Mouse (Mus musculus): ENCODE measurements around the gene Ccdc122. TPM values are rescaled to one million over a fixed set of nuclear protein-coding genes. Genes with fewer than 3 reads are reported as not detected.
"Not testable (repeated sequence)": the region's sequence is repeated elsewhere in the genome, so short reads cannot be mapped to it uniquely, and the experiment has no call there.

Ccdc122 gene
- 2.1 TPM for polyA plus RNA-seq (2012; fragmentation: generic; extraction: Trizol)
- long read RNA-seq, experiment 1, transcript Ccdc122-201 (6 exons, 1,721 nt), result major isoform, 7 of 15 reads
- long read RNA-seq, experiment 1, partial matches to known transcripts, result 4 of 15 reads
- long read RNA-seq, experiment 1, other reads (novel, unspliced or antisense), result 2 of 15 reads
- long read RNA-seq, experiment 2, partial matches to known transcripts, result 0 of 4 reads
- long read RNA-seq, experiment 2, other reads (novel, unspliced or antisense), result 1 of 4 reads

DNA sequence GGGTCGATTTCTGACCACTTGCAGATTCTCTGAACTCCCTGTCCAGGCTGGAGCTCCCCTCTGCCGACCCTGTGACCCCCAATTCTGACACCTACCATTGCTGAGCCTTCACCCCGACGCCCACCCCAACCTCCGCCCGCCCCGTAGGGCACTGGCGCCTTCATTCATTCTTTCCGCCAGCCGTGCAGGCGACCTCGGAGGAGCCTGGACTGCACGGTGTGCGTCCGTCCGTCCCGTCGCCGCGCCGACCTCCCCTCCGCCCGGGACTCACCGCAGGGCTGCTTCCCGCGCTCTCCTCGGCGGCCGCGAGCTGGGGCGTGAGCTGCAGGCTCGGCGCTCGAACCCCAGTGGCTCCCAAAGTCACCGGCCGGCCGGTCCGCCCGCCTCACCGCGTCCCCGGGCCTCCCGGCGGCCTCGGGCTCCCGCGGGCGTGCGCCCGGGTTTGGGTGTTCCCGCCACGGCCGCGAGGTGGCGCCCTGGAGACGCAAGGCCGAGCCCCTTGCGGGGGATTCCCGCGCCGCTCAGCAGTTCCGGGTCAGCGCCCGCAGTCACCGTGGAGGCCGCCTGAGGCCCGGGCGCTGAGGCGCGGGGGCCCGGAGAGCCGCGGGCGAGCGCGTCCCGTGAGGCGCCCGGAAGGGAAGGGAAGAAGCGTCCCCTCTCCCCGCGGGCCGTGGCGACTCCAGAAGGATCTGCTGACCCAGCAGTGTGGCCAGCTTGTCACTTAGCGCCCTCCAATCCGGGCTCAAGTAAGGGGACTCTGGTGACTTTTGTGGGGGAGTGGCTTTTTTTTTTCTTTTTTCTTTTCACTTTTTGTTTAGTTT lies at the start of gene Ccdc122, which contains the start of gene Lacc1:
Gene Ccdc122, plus strand, starts transcription at position 547 of the 821 bp plus-strand sequence.
Gene Lacc1, minus strand, starts transcription at position 679 of the 821 bp plus-strand sequence.
- TF ChIP-seq CTCF (IDR thresholded peaks at IDR 0.05; ENCODE audit: control insufficient read depth, insufficient read depth, insufficient read length), result peak; percentile 94
- TF ChIP-seq MYOD1 (IDR thresholded peaks at IDR 0.05; ENCODE audit: control insufficient read depth, insufficient read length, low read depth), result no peak
- TF ChIP-seq MAX (IDR thresholded peaks at IDR 0.05), result peak; percentile 15
- TF ChIP-seq MYOG (IDR thresholded peaks at IDR 0.05; ENCODE audit: control insufficient read depth, extremely low read depth, insufficient read length), result no peak
- no peaks in the 10 kb centered on the region for H3K79me2 ChIP-seq (ENCODE audit: control insufficient read depth, insufficient read depth)
- H3K36me3 ChIP-seq (ENCODE audit: control insufficient read depth, insufficient read depth), result peaks cover 20% of the 10 kb centered on the region
- no peaks in the 10 kb centered on the region for H3K27me3 ChIP-seq (ENCODE audit: control insufficient read depth, insufficient read depth, insufficient read length)
- peak within 1 kb of the TSS; percentile 100 for H3ac ChIP-seq (ENCODE audit: control insufficient read depth, insufficient read length, low read depth)
- peak within 1 kb of the TSS; percentile 45 for H3K4me3 ChIP-seq (ENCODE audit: insufficient read depth, poor library complexity, severe bottlenecking)
- no peaks in the 10 kb centered on the region for H3K79me3 ChIP-seq (ENCODE audit: low read depth)

DNA sequence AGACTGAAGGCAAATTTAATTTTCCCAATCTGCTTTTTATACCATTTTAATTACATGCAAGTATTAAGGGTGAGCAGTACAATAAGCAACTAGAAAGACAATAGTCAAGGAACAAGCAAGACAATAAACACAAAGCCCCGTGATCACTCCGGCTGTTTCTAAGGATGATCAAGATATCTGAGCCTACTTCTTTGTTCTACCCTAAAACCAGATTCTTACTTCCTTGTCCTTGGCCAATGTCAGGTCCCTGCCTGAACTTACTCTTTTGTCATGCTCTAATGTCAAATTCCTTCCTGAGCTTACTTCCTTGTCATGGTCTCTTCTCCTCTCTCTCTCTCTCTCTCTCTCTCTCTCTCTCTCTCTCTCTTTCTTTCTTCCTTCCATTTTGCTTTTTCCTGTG lies 46.2 kb upstream of the Ccdc122 start:
- not testable (repeated sequence) for H3K79me2 ChIP-seq (ENCODE audit: control insufficient read depth, insufficient read depth); H3K4me3 ChIP-seq (ENCODE audit: insufficient read depth, poor library complexity, severe bottlenecking); H3ac ChIP-seq (ENCODE audit: control insufficient read depth, insufficient read length, low read depth); H3K79me3 ChIP-seq (ENCODE audit: low read depth); H3K36me3 ChIP-seq (ENCODE audit: control insufficient read depth, insufficient read depth); H3K27me3 ChIP-seq (ENCODE audit: control insufficient read depth, insufficient read depth, insufficient read length)

DNA sequence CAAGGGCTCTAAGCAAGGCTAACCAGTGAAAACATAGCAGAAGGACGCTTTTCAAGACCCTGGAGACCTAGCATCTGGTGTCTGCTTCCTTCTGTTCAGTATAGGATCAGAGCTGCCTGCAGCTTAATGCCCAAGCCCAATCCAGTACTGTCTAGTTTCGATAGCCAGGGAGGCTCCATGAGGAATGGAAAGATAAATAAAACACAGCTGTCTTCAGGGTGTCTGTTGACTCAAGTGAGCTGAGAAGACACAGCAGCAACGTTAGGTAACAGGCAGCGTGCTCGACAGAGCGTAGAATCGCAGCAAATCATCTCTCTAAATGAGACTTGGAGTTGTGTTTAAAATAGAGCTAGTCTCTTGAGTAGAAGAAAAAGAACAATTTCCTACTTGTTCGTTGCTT lies 31.8 kb upstream of the Ccdc122 start:
- H3K36me3 ChIP-seq (ENCODE audit: control insufficient read depth, insufficient read depth), result no peaks in the 10 kb centered on the region
- TF ChIP-seq USF1 (IDR thresholded peaks at IDR 0.05; ENCODE audit: low read depth) (no peak), MAX (IDR thresholded peaks at IDR 0.05) (no peak), MYOD1 (IDR thresholded peaks at IDR 0.05; ENCODE audit: control insufficient read depth, insufficient read length, low read depth) (no peak)

DNA sequence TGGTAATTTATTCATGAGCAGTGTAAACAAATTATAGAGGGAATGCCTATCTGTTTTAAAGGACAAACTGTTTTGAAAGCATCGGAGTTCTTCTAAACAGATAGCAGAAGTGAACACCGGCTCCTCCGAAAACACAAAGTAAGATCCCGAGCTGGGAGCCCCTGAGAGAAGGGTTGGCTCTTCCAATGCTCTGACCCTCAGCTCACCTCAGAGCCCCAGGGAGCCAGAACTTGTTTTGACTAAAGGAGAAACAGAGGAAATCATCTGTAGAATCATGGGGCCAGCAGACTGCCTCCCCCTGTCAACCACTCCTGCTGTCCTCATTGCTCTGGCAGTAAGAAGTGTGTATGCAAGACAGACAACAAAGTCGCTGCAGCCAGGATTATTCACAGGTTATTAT lies 31.0 kb upstream of the Ccdc122 start:
- TF ChIP-seq CTCF (IDR thresholded peaks at IDR 0.05; ENCODE audit: control insufficient read depth, insufficient read depth, insufficient read length), result no peak
- no peak for TF ChIP-seq MAX (IDR thresholded peaks at IDR 0.05)
- no peak for TF ChIP-seq CEBPB (IDR thresholded peaks at IDR 0.05; ENCODE audit: low read depth)
- no peak for TF ChIP-seq USF1 (IDR thresholded peaks at IDR 0.05; ENCODE audit: low read depth)
- TF ChIP-seq MYOG (IDR thresholded peaks at IDR 0.05; ENCODE audit: control insufficient read depth, extremely low read depth, insufficient read length), result no peak
- TF ChIP-seq FOSL1 (IDR thresholded peaks at IDR 0.05; ENCODE audit: insufficient read depth, low read length, poor library complexity, severe bottlenecking), result no peak
- no peak for TF ChIP-seq MYOD1 (IDR thresholded peaks at IDR 0.05; ENCODE audit: control insufficient read depth, insufficient read length, low read depth)
- H3K4me3 ChIP-seq (ENCODE audit: insufficient read depth, poor library complexity, severe bottlenecking), result no peak overlapping the region
- H3K79me2 ChIP-seq (ENCODE audit: control insufficient read depth, insufficient read depth), result no peaks in the 10 kb centered on the region
- H3ac ChIP-seq (ENCODE audit: control insufficient read depth, insufficient read length, low read depth), result no peak overlapping the region
- H3K27me3 ChIP-seq (ENCODE audit: control insufficient read depth, insufficient read depth, insufficient read length), result no peaks in the 10 kb centered on the region
- no peaks in the 10 kb centered on the region for H3K79me3 ChIP-seq (ENCODE audit: low read depth)
- H3K36me3 ChIP-seq (ENCODE audit: control insufficient read depth, insufficient read depth), result no peaks in the 10 kb centered on the region

More for the DNA sequence above, 31.8 kb upstream of the Ccdc122 start:
- no peaks in the 10 kb centered on the region for H3K79me2 ChIP-seq (ENCODE audit: control insufficient read depth, insufficient read depth)
- H3K27me3 ChIP-seq (ENCODE audit: control insufficient read depth, insufficient read depth, insufficient read length), result no peaks in the 10 kb centered on the region
- H3K79me3 ChIP-seq (ENCODE audit: low read depth), result no peaks in the 10 kb centered on the region
- H3K4me3 ChIP-seq (ENCODE audit: insufficient read depth, poor library complexity, severe bottlenecking), result no peak overlapping the region
- no peak overlapping the region for H3ac ChIP-seq (ENCODE audit: control insufficient read depth, insufficient read length, low read depth)

DNA sequence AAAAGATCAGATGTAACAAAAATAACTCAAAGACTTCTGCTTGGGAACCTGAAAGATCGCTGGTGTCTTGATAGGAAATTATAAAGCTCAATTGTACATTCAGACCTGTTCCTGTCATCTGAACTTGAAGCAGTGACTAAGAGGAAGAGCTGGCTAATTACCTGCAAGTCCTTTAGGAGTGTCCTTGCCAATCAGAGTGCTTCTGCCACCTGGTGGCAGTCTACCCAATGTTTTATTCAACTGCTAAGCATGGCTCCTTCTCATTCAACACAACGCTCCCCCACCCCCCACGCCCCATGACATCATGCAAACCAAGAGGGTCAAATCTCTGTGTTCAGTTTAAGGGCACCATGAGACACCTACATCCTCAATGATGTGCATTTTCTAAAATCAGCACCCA lies 28.3 kb upstream of the Ccdc122 start:
- H3K36me3 ChIP-seq (ENCODE audit: control insufficient read depth, insufficient read depth), result no peaks in the 10 kb centered on the region
- no peaks in the 10 kb centered on the region for H3K27me3 ChIP-seq (ENCODE audit: control insufficient read depth, insufficient read depth, insufficient read length)
- TF ChIP-seq USF1 (IDR thresholded peaks at IDR 0.05; ENCODE audit: low read depth), result no peak
- no peak for TF ChIP-seq FOSL1 (IDR thresholded peaks at IDR 0.05; ENCODE audit: insufficient read depth, low read length, poor library complexity, severe bottlenecking)
- TF ChIP-seq MYOG (IDR thresholded peaks at IDR 0.05; ENCODE audit: control insufficient read depth, extremely low read depth, insufficient read length), result no peak
- TF ChIP-seq MAX (IDR thresholded peaks at IDR 0.05), result peak; percentile 44
- peak; percentile 22 for TF ChIP-seq CTCF (IDR thresholded peaks at IDR 0.05; ENCODE audit: control insufficient read depth, insufficient read depth, insufficient read length)
- H3ac ChIP-seq (ENCODE audit: control insufficient read depth, insufficient read length, low read depth), result no peak overlapping the region
- no peaks in the 10 kb centered on the region for H3K79me3 ChIP-seq (ENCODE audit: low read depth)
- no peaks in the 10 kb centered on the region for H3K79me2 ChIP-seq (ENCODE audit: control insufficient read depth, insufficient read depth)
- H3K4me3 ChIP-seq (ENCODE audit: insufficient read depth, poor library complexity, severe bottlenecking), result no peak overlapping the region

DNA sequence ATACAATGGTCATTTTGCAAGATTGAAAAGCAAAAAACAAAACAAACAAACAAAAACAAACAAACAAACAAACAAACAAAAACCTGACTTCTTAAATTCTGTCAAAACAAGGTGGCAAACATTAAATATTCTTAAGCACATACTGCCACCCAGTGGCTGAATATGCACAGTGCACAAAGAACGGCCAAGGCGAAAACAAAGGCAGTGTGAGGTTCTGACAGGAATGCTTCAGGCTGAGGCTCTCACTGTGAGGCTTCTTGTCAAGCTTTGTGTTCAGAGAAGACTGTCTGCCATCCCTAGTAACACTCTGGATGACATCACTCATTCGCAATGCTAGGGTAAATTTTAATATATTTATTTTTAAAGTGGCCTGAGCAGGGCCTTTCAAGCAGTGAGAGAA lies 24.8 kb upstream of the Ccdc122 start:
- H3K79me2 ChIP-seq (ENCODE audit: control insufficient read depth, insufficient read depth), result no peaks in the 10 kb centered on the region
- TF ChIP-seq USF1 (IDR thresholded peaks at IDR 0.05; ENCODE audit: low read depth) (no peak), MAX (IDR thresholded peaks at IDR 0.05) (no peak), MYOD1 (IDR thresholded peaks at IDR 0.05; ENCODE audit: control insufficient read depth, insufficient read length, low read depth) (no peak), CEBPB (IDR thresholded peaks at IDR 0.05; ENCODE audit: low read depth) (no peak), FOSL1 (IDR thresholded peaks at IDR 0.05; ENCODE audit: insufficient read depth, low read length, poor library complexity, severe bottlenecking) (no peak), MYOG (IDR thresholded peaks at IDR 0.05; ENCODE audit: control insufficient read depth, extremely low read depth, insufficient read length) (no peak), CTCF (IDR thresholded peaks at IDR 0.05; ENCODE audit: control insufficient read depth, insufficient read depth, insufficient read length) (no peak)
- no peak overlapping the region for H3ac ChIP-seq (ENCODE audit: control insufficient read depth, insufficient read length, low read depth)
- H3K36me3 ChIP-seq (ENCODE audit: control insufficient read depth, insufficient read depth), result no peaks in the 10 kb centered on the region
- H3K79me3 ChIP-seq (ENCODE audit: low read depth), result no peaks in the 10 kb centered on the region
- no peaks in the 10 kb centered on the region for H3K27me3 ChIP-seq (ENCODE audit: control insufficient read depth, insufficient read depth, insufficient read length)
- no peak overlapping the region for H3K4me3 ChIP-seq (ENCODE audit: insufficient read depth, poor library complexity, severe bottlenecking)

DNA sequence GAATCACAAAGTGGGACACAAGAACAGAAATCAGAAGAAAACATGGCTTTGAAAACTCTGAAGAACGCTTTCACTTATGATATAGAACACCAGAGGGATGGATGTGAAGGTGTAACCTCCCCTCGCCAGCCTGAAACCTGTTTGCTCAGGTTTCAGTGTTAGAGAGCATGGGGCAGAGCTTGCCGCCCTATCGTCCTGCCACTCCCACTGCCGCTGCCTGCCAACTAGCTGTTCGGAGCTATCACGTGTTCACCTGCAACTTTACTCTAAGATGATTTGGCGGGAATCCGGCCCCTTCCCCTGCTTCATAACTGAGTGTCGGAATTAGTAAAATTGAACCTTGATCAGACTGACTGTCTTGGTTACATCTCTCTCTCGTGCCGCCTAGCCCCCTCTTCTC lies 19.8 kb upstream of the Ccdc122 start:
- not testable (repeated sequence) for H3K27me3 ChIP-seq (ENCODE audit: control insufficient read depth, insufficient read depth, insufficient read length); H3K4me3 ChIP-seq (ENCODE audit: insufficient read depth, poor library complexity, severe bottlenecking); H3K36me3 ChIP-seq (ENCODE audit: control insufficient read depth, insufficient read depth); H3ac ChIP-seq (ENCODE audit: control insufficient read depth, insufficient read length, low read depth); H3K79me3 ChIP-seq (ENCODE audit: low read depth); H3K79me2 ChIP-seq (ENCODE audit: control insufficient read depth, insufficient read depth)

Measured in C2C12 (cell line).